In genomic region chr14:8257521-8258334, GRCm38 (mm10) we compare ENCODE assay signal across 20 mouse cellular contexts. TPM values are rescaled to one million over a fixed set of nuclear protein-coding genes. Genes with fewer than 3 reads are reported as not detected.
DNase-seq lines count a peak whose midpoint lies in the region; ATAC-seq and TF ChIP-seq lines count a peak whose summit lies in the region.
"Had no signal": no experiment of that assay in that cellular context is flagged by ENCODE, and none has a peak within 500 bp of the region (broad histone marks: within the 10 kb centered on the region; RNA-seq: fewer than 3 reads in every experiment).

No protein-coding gene starts in this region.

- peak; percentile 56 for DNase-seq in kidney, adult 2 months
- no peak for DNase-seq in kidney, postnatal 4 days
- DNase-seq in Muller cell, postnatal 12 days (ENCODE audit: inconsistent ontology term), result peak; percentile 57
- no peak for DNase-seq in liver, embryonic 14.5 days (ENCODE audit: low read depth in 3 of 3, low spot score in 3 of 3)
- DNase-seq in adrenal gland, postnatal 10 days, result no peak
- no peak for DNase-seq in retina, embryonic 14.5 days (ENCODE audit: low spot score)
- DNase-seq: cerebellum, adult 18-20 months; lung, postnatal 36 days had no signal

- H3K9ac ChIP-seq in intestine, embryonic 15.5 days, result no peak overlapping the region
- no peak overlapping the region; the same call in 1 of the 2 replicates for H3K9ac ChIP-seq in liver, embryonic 14.5 days (replicated peaks)
- H3K9ac ChIP-seq: embryonic facial prominence, embryonic 13.5 days; forebrain, embryonic 13.5 days; hindbrain, embryonic 15.5 days; limb, embryonic 12.5 days; neural tube, embryonic 15.5 days; stomach, embryonic 15.5 days had no signal

- TF ChIP-seq POLR2A in kidney, adult 2 months (IDR thresholded peaks at IDR 0.05; ENCODE audit: low read depth, low read length), result no peak

- no peaks in the 10 kb centered on the region for H3K9me3 ChIP-seq in intestine, embryonic 15.5 days
- no peaks in the 10 kb centered on the region for H3K9me3 ChIP-seq in liver, embryonic 14.5 days (ENCODE audit: control insufficient read depth, low read length)
- H3K9me3 ChIP-seq: embryonic facial prominence, embryonic 13.5 days; forebrain, embryonic 13.5 days; G1E; hindbrain, embryonic 15.5 days; limb, embryonic 12.5 days; midbrain, embryonic 10.5 days; neural tube, embryonic 15.5 days; stomach, embryonic 15.5 days had no signal

- TF ChIP-seq CTCF in kidney, adult 2 months (conservative IDR thresholded peaks at IDR 0.05; ENCODE audit: insufficient read depth, insufficient read length, low read depth, low read length), result no peak
- no peak for TF ChIP-seq CTCF in liver, embryonic 14.5 days (IDR thresholded peaks at IDR 0.05; ENCODE audit: low read depth)

- peak; percentile 67; the same call in 1 of the 2 replicates for ATAC-seq in intestine, embryonic 15.5 days
- ATAC-seq in liver, embryonic 14.5 days (ENCODE audit: insufficient read depth), result no peak
- ATAC-seq: forebrain, embryonic 13.5 days had no signal

- H3K4me3 ChIP-seq in kidney, adult 2 months (ENCODE audit: insufficient read depth, low read depth, low read length), result peak overlapping the region; percentile 38
- H3K4me3 ChIP-seq in intestine, embryonic 15.5 days (replicated peaks), result no peak overlapping the region
- peak overlapping the region in 1 of 2 experiments; percentile 20; a peak in 1 of 4 replicates for H3K4me3 ChIP-seq in liver, embryonic 14.5 days (ENCODE audit: insufficient read depth in 1 of 2, low read depth in 2 of 2, low read length in 2 of 2)
- H3K4me3 ChIP-seq: embryonic facial prominence, embryonic 13.5 days; forebrain, embryonic 13.5 days; hindbrain, embryonic 15.5 days; left cerebral cortex, adult 2 months; limb, embryonic 12.5 days; midbrain, embryonic 10.5 days; neural tube, embryonic 15.5 days; stomach, embryonic 15.5 days had no signal

- H3K27me3 ChIP-seq in kidney, adult 2 months (replicated peaks; ENCODE audit: control insufficient read depth, insufficient read depth, low read length), result no peaks in the 10 kb centered on the region
- H3K27me3 ChIP-seq in intestine, embryonic 15.5 days (replicated peaks), result no peaks in the 10 kb centered on the region
- no peaks in the 10 kb centered on the region for H3K27me3 ChIP-seq in liver, embryonic 14.5 days (ENCODE audit: control insufficient read depth, insufficient read depth, low read length)
- H3K27me3 ChIP-seq: forebrain, embryonic 13.5 days; hindbrain, embryonic 15.5 days; limb, embryonic 12.5 days; neural tube, embryonic 15.5 days; stomach, embryonic 15.5 days had no signal

- 33% methylated on average over 7 of the region's 7 CpGs for WGBS in kidney, adult 2 months
- WGBS in intestine, embryonic 15.5 days, result 40% methylated on average over 7 of the region's 7 CpGs
- WGBS in liver, embryonic 14.5 days (ENCODE audit: insufficient replicate concordance), result 38% methylated on average over 7 of the region's 7 CpGs

- no peaks in the 10 kb centered on the region for H3K36me3 ChIP-seq in kidney, adult 2 months (ENCODE audit: control insufficient read depth, insufficient read depth, low read length)
- no peaks in the 10 kb centered on the region for H3K36me3 ChIP-seq in intestine, embryonic 15.5 days
- no peaks in the 10 kb centered on the region for H3K36me3 ChIP-seq in liver, embryonic 14.5 days (replicated peaks; ENCODE audit: control insufficient read depth, insufficient read depth, low read depth)
- H3K36me3 ChIP-seq: embryonic facial prominence, embryonic 13.5 days; G1E; hindbrain, embryonic 15.5 days; limb, embryonic 12.5 days; midbrain, embryonic 10.5 days; neural tube, embryonic 15.5 days; stomach, embryonic 15.5 days had no signal

- H3K27ac ChIP-seq in kidney, adult 2 months (ENCODE audit: insufficient read depth, low read depth, low read length), result peak overlapping the region; percentile 86
- H3K27ac ChIP-seq in intestine, embryonic 15.5 days, result no peak overlapping the region
- no peak overlapping the region; the same call in 1 of the 2 replicates for H3K27ac ChIP-seq in liver, embryonic 14.5 days
- H3K27ac ChIP-seq: embryonic facial prominence, embryonic 13.5 days; forebrain, embryonic 13.5 days; hindbrain, embryonic 15.5 days; left cerebral cortex, adult 2 months; limb, embryonic 12.5 days; midbrain, embryonic 10.5 days; neural tube, embryonic 15.5 days; stomach, embryonic 15.5 days had no signal

- TF ChIP-seq EP300 in liver, embryonic 14.5 days (IDR thresholded peaks at IDR 0.05; ENCODE audit: low read depth), result no peak

- peaks cover 18% of the 10 kb centered on the region for H3K4me1 ChIP-seq in kidney, adult 2 months (ENCODE audit: control insufficient read depth, insufficient read depth, low read length)
- no peaks in the 10 kb centered on the region for H3K4me1 ChIP-seq in intestine, embryonic 15.5 days (replicated peaks)
- peaks cover 0 to 10% of the 10 kb centered on the region in 2 experiments; a peak in 1 of 4 replicates for H3K4me1 ChIP-seq in liver, embryonic 14.5 days (replicated peaks; ENCODE audit: control insufficient read depth in 2 of 2, insufficient read depth in 2 of 2, low read length in 1 of 2)
- H3K4me1 ChIP-seq: forebrain, embryonic 13.5 days; hindbrain, embryonic 15.5 days; midbrain, embryonic 10.5 days; neural tube, embryonic 15.5 days; stomach, embryonic 15.5 days had no signal

- H3K4me2 ChIP-seq in intestine, embryonic 15.5 days (replicated peaks), result no peak overlapping the region
- H3K4me2 ChIP-seq in liver, embryonic 14.5 days (ENCODE audit: low read depth), result peak overlapping the region; percentile 45
- H3K4me2 ChIP-seq: embryonic facial prominence, embryonic 13.5 days; forebrain, embryonic 13.5 days; hindbrain, embryonic 15.5 days; limb, embryonic 12.5 days; neural tube, embryonic 15.5 days; stomach, embryonic 15.5 days had no signal

RNA-seq across cellular contexts. Expression of gene Acox2, which starts 1.4 kb away (rescaled TPM):
- 190 and 252 TPM in 2 replicates for polyA plus RNA-seq in kidney, adult 2 months (2012; rRNA removed)
- polyA plus RNA-seq in intestine, embryonic 15.5 days (2015; fragmentation: Nextera tagmentation; extraction: Ambion mirVana), result 0.88 and 0.91 TPM in 2 replicates
- polyA plus RNA-seq in liver, embryonic 14.5 days (2012; rRNA removed), result 18.3 and 22.7 TPM in 2 replicates
- polyA plus RNA-seq in liver, embryonic 14.5 days (2014; fragmentation: Nextera tagmentation; extraction: Ambion mirVana), result 24.3 and 25.0 TPM in 2 replicates
- total RNA-seq in adrenal gland, postnatal 10 days (2021), result 10 to 100 TPM; 16.0 to 37.1 TPM
- total RNA-seq: common myeloid progenitor, adult 5-6 weeks; G1E; layer of hippocampus, adult 8-10 months had no signal
- polyA plus RNA-seq: embryonic facial prominence, embryonic 13.5 days; forebrain, embryonic 13.5 days; G1E; limb, embryonic 12.5 days; neural tube, embryonic 15.5 days had no signal

RNA-seq across cellular contexts. Expression of gene Kctd6, which starts 43.8 kb away (rescaled TPM):
- polyA plus RNA-seq in kidney, adult 2 months (2012; rRNA removed), result 16.2 and 17.2 TPM in 2 replicates
- 11.2 and 12.4 TPM in 2 replicates for polyA plus RNA-seq in intestine, embryonic 15.5 days (2015; fragmentation: Nextera tagmentation; extraction: Ambion mirVana)
- 2.6 and 3.6 TPM in 2 replicates for polyA plus RNA-seq in liver, embryonic 14.5 days (2012; rRNA removed)
- polyA plus RNA-seq in liver, embryonic 14.5 days (2014; fragmentation: Nextera tagmentation; extraction: Ambion mirVana), result 3.4 and 6.5 TPM in 2 replicates
- 10 to 100 TPM; 13.5 to 14.3 TPM for total RNA-seq in adrenal gland, postnatal 10 days (2021)

Comparison
In these comparisons a context has a peak if more than half of its experiments do, and no peak if none do; other contexts are left out.
1. DNase-seq: peak in kidney, adult 2 months (single experiment) and Muller cell, postnatal 12 days (single experiment); none in kidney, postnatal 4 days (0 of 2), liver, embryonic 14.5 days (0 of 3), adrenal gland, postnatal 10 days (single experiment) and retina, embryonic 14.5 days (single experiment).
2. RNA of gene Acox2, which starts 1.4 kb away (polyA plus RNA-seq): 190 to 252 TPM in kidney, adult 2 months and 18.3 to 25.0 TPM in liver, embryonic 14.5 days; 0.88 to 0.91 TPM in intestine, embryonic 15.5 days; every median in the first group is over 10 times any median in the second.